Mouse (Mus musculus) spleen, postnatal 10 days (tissue): Measurements from ENCODE around the gene Vcl.

Experiments
- DNase-seq, 2 experiments: peaks; one replicate each; pipeline ENCODE4 v3.0.0; 2021 to 2022; ENCODE audit warnings: low spot score in 2 of 2

Gene Vcl

DNA sequence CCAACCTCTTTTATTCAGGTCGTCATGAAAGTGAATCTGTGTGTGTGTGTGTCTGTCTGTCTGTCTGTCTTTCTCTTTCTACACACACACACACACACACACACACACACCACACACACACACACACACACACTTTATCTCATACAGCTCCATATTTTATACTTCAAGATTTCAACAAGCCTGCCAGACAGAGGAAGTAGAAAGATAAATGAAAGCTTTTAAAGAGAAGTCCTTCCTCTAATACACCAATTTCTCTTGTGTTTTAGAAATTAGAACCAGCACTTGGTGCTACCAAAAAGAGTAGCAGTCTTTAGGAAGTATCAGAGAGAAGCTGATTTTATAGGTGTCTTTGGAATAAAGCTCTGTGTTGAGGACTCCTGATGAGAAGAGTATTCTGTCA is 9.7 kb downstream of the Vcl start:
- no peak for DNase-seq

DNA sequence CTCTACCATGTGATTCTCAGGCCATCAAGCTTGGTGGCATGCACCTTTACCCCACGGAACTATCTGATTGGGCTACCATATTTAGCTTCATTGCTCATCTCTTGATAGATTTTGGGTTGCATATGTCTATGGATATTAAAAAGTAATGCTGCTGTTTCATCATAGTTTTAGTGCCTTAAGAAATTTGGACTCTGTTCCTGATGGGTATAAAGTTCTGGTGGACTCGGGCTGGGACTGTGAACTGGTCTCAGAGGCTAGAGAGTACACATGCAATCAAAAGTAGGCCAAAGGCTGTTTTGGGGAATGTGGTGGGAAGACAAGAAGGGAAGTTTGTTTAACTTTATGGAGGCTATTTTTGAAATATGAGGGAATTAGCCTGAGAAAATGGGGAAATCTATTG is 16.1 kb downstream of the Vcl start:
- DNase-seq: no peak

DNA sequence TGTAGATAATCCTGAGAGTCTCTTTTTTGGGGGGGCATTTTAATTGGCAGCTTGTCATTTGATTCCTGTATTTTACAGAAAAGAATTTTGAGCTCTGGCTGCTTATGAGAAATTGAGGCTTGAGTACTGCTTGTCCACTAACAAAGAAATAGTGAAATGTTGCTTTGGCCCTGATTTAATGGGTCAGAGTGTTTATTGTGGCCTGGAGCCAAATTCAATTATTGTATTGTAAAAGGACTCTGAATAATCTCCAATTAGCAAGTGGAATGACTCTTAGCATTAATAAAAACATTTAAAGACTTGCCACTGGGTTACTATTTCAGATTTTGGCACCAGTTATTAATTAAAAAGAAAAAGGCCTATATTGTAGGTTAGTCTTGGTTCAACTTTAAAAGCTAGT is 26.8 kb downstream of the Vcl start:
- no peak for DNase-seq

DNA sequence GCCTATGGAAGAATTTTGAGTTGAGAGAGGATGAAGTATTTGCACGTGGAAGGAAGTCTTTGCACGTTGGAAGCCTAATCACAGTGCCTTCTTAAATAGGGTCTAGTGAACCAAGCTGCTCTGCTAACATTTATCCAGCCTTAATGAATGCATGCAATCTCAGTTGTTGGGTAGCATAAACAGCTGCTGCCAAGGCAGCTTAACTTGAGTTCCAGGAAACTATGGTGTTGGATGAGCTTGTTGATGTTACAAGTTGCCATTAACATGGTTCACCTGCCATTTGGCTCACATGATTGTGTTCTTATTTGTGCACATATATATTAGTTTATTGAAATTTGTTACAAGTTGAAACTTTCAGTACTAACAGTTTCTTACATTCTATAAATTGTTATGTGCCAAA is 29.8 kb downstream of the Vcl start:
- no peak for DNase-seq

DNA sequence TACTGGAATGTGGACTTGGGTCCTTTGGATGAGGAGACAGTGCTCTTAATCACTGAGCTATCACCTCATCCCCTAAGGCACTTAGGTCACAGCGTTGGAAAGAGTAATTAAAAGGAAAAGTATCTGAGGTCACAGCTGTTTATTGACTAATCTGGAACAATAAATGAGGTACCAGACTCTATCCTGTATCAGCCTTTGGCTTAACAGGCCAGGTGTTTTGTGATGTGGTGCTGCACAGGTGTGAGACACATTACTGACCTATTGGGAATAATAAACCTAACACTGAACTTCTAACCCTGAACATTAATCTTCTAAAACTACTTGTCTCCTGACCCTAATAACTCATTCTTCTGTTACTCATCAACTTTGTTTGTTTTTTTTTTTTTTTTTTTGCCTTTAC is 33.3 kb downstream of the Vcl start:
- DNase-seq: no peak

DNA sequence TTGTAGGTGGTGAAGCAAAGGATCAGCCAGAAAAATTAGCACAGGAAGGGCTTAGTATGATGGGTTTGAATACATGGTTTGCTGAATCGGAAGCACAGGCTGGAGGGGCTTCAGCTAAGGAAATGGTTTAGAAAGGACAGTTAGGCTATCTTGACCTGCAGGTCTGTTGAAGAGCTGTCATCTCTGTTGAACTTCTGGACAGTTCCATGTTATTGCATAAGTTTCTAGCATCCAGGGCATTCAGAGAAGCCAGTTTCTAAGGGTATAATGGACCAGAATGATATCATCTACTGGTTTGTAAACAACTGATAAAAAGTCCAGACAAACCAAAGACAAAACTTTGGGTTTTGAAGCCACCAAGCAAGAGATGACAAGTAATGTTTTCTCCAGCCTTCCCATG is 33.7 kb downstream of the Vcl start:
- no peak for DNase-seq

DNA sequence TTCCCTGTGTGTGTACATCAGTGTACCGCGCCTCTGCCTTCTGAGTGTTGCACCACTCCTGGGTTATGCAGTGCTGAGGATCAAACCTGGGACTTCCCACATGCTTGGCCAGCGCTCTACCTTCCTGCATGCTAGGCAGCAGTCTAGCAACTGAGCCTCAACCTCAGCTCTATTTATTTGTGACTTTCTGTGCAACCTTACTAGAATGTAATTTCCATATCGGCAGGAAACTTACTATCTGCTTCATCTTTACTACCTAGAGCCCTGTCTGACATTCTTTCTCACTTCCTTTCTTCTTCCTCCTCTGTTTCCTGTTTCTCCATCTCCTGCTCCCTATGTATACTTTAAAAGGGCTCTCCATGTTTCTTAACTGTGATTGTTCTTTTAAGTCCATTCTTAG is 34.7 kb downstream of the Vcl start:
- no peak for DNase-seq

DNA sequence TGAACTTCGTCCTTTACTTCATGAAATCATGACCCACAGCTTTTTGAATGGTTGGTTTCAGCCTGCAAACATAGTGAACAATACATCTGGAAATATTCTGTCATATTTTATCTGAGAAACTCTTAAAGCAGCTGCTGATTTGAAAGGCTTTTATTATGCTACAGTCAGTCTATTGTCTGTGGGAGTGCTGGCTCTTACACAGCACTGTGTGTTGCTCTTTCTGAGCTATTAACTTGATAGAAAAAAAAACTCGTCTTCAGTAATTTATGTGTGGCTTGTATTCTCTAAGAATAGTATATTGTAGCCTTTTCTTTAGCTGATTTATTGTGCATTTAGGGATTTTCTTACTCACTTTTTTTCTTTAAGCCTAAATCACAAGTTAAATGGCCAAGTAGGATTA is 35.1 kb downstream of the Vcl start:
- DNase-seq: no peak

DNA sequence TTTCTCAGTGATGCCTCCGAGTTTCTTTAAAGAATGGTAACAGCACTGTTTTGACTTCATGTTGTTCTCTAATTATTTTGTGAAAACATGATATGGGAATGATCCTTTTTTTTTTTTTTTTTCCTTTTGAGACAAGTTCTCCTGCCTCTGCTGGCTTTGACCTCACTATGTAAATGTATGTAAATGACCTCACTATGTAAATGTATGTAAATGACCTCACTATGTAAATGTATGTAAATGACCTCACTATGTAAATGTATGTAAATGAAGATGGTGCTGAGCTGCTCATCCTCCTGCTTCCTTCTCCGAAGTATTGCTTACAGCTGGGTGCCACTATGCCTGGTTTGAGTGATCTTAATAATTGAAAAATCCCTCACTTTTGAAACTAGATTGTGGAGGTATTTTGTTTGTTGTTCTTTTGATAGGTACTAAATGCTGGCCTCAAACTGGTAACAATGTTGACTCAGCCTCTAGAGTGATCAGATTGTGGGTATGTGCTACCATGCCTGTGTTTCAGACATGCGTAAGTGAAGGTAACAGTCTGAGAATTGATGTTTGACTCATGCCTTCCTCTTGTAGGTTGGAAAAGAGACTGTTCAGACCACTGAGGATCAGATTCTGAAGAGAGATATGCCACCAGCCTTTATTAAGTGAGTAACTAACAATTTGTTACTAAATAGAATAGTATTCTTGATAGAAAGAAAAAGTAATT is 37.9 kb downstream of the Vcl start:
- no peak for DNase-seq

DNA sequence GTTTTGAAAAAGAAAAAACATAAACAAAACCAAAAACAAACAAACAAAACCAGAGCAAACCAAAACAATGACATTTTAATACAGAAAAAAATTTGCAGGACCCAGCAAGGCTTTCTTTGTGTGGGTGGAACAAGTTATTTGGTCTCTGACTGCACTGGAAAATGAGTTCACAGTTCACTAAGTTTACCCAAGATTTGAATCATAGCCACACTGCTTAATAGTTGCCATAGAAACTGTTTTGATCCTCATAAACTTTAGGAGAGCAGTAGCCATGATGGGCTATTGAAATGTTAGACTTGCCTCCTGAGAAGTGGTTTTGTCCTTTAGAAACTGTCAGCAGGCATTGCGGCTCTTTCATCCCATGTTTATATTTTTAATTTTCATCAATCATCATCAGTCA is 39.9 kb downstream of the Vcl start:
- DNase-seq: no peak

DNA sequence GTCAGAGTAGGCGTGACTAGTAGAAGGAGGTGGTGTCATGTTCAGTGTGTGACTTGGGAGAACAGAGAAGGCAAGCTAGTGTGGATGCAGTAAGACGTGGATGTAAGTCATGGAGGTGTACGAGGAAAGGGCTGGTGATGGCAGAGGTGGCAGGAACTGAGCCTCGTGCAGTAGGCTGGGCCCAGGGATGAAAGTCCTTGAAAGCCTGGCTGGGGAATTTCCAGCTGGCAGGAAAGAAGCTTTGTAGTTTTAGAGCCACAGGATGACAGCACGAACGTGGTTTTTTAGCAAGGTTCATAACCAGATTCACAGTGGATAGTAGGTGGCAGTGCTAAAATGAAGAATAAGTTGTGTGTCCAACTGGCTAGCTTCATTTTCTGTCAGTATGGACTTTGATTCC is 41.2 kb downstream of the Vcl start:
- DNase-seq: no peak

DNA sequence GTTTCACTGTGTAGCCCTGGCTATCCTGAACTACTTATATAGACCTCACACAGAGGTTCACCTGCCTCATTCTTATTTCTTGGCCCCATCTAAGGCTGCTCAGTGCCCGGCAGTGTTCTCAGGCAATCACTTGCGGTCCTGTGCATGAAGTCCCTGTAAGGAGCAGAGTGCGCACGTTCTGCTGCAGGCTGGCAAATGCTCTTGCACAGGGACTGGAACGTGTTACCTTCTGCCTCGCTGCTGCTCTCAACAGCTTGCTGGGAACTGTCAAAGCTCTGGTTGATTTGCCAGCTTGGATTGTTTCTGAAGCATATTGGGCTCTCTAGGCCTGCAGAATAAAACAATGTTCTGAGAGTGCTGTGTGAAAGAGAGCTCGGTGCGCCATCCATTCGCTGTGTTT is 41.7 kb downstream of the Vcl start:
- DNase-seq: no peak

DNA sequence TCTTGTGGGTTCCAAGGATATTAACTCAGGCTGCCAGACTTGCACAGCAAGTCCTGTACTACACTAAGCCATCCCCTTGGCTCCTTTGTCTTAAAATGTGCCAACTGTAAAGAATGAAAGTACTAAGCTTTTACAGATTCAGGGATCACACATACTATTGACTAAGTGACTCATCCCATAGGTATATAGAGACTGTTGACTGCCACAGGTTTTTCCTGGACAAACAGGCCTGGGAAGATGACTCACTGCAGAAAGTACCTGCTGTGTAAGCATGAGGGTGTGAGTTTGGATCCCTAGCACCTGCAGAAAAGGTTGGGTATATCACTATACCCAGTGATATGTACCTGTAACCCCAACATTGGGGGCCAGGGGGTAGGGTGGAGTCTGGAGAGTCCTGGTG is 44.6 kb downstream of the Vcl start:
- DNase-seq: no peak

DNA sequence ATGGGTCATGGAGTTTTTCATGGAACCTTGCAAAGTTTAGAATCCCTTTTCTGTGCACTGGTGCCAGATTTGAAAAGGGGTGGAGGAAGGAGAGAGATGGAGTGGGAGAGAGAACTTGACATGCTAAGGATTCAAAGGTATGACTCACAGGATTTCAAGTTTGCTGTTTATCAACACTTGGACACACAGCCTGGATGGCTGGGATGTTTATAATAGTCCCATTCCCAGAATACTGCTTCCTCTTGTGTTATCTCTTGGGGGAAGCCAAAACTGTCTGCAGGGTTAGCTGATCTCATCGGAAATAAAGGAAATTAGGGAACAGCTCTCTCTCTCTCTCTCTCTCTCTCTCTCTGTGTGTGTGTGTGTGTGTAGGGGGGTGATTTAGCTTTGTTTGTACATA is 47.5 kb downstream of the Vcl start:
- no peak for DNase-seq

DNA sequence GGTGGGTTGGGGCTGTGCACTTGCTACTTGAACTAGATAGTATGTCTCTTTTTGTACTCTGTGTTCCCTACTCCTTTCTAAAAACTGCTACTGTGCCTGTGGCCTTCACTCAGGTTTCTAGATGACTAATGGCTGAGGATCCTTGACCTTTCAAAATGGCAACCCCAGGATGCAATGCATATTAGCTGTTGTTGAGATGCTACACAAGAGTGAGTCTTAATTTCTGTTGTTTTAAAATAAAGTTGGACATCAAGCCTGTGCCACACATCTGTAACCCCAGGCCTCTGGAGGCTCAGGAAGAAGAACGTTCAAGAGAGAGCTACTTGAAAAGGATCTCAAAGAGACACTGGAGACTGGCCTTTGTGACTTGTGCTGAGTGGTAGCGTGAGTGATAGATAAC is 48.5 kb downstream of the Vcl start:
- no peak for DNase-seq

DNA sequence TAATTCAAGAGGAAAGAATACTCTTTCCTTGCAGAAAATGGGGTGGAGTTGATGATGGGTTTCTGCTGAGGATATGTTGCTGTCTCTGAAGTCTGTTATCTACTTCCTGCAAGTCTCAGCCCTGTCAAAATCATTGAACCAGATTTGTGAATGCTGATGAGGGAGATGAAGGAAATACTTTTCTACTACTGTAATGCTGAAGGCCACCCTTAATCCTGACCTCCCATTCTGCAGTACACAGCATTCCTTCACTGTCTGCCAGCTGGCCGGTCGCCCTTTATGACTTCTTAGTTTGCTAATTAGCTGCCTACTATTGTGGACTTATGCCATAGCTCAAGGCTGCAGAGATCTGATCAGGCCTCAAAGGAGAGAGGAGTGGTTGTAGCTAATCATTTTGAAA is 54.6 kb downstream of the Vcl start:
- DNase-seq: no peak

DNA sequence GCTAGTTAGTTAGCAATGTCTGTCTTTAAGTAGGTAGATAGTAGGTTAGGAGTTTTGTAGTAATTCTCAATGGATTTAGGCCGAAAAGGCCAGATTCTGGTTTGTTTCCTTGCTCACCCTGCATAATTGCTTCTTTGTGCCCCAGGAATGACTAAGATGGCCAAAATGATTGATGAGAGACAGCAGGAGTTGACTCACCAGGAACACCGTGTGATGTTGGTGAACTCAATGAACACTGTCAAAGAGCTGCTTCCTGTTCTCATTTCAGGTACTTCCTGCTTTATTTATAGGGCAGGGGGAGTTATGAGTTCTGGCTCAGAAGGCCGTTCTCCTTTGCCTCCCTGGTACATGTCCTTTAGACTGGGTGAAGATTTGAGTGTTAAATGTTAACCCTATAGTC is 56.3 kb downstream of the Vcl start:
- DNase-seq: no peak

DNA sequence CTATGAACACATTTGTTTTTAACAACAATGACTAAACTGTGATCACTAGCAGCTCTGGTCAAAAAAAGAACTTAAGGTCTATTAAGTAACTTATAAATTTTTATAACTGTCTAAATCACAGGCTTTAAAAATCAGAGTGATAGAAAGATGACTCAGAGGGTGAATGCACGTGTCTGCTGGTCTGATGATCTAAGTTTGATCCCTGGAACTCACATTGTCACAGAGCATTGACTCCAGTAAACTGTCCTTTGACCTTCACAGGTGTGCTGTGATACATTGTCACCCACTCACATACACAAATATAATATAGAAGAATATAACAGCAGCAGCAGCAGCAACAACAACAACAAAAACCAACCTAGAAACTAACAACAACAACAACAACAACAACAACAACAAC is 62.3 kb downstream of the Vcl start:
- no peak for DNase-seq

DNA sequence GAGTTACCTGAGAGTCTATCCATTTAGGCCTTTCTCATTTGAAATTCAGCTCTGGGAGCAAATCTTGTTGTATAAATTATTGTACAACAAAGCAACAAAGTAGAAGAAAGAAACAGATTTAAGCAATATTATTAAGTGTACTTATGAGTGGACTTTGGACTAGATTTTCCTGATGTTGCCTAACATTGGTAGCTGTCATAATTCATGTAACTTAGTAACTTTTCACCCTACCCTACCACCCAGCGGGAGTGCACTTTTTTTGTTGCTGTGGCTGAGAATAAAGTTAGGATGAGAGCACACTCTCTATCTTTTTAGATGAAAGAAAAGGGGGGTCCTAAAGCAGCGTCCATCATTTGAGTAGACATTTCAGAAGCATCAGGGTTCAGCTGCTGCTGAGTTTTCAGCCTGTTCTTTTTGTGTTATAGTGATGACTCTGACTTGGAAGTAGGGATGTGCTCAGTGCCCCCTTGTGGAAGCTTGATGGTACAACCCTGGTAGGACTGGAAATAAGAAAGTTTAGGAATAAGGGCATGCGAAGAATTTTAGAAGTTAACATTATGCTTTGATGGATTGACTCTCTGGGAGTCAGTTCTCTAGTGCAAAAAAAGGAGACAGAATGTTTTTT is 64.0 kb downstream of the Vcl start:
- peak in 1 of 2 experiments; percentile 39 for DNase-seq

DNA sequence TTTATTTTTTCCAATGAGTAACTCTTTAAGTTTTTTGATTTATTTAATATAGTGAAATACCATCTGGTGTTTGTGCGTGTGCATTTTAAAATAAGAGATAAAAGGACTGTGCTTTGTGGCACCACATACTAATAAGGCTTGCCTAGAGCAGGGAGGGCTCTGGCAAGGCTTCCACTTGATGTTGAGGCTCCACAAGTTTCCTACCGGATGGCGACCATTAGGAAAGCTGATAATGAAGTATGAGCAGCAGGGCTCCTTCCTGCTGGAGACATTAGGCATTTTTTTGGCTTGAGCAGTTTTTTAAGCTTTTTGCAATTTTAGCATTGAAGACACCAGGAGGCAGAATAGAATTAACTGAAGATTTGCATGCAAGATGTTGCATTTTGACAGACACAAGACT is 65.3 kb downstream of the Vcl start:
- no peak for DNase-seq

DNA sequence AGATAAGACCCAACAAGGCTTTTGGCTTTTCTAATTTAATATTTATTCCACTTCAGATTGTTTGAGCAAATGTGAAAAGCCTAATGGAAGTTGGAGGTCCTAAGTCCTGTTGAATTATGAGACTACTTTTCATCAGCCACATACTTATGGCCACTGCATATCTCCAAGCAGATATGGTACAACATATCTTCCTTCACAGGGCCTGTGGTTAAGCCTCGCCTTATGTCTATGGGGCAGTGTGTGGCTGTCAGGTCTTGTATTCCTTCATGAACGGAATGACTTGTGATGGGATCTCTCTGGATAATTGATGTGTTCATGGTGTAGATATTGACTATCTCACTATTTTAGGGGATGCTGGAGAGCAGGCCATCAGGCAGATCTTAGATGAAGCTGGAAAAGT is 66.3 kb downstream of the Vcl start:
- no peak for DNase-seq

DNA sequence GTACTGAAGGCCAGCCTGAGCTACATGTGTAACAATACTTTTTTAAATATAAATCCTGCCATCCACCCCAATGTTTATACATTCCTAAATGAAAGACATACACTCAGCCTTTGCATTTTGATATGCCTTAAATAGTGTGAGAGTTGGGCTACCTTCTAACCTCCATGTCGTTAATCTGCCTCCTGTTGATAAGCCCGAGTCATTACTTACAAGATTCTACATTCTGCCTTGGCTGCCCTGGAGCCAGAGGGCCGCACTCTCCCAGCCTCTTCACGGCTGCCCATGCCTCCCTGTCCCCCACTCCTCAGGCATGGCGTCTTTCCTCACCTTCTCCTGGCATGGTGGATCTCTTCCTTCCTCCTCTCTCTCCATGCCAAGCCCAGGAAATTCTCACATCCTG is 67.2 kb downstream of the Vcl start:
- no peak for DNase-seq

DNA sequence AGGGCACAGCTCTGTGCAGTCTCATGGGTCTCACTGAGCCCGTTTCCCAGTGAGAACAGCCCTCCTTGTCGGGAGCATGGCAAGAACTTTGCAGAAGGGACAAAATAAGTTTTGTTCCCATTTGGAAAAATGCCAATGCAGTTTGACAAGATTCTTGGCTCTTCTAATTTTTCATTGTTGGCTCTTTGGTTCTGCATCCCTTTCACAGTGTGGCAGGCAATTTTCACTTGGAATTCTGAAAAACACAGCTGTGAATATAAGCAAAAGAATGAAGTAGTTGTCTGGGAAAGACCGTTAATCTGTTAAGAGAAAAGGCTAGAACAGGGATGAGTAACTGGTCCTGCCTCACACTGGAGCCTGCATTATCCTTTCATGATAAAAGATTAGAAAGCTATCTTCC is 68.3 kb downstream of the Vcl start:
- DNase-seq: no peak

DNA sequence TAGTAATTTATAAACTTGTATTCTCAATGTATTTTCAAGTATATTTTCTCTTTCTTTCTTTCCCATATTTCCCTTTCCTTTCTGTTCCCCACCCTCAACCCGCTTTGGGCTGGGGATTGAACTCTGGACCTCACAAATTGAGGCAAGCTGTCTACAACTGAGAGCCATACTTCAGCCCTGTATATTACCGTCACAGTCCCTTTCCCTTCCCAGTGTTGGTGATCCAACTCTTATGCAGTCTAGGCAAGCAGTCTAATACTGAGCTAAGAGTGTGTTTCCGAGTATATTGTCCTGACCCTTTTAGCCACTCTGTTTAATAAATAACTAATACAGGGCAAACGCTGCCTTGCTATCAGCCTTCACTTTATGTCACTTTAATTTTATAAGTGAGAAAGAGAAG is 70.4 kb downstream of the Vcl start:
- no peak for DNase-seq
